Mouse (Mus musculus): Measurements from ENCODE around the gene Fam53a.

Fam53a gene

GRCm38 (mm10) chr5:33632526-33632925 is 3.1 kb upstream of the Fam53a start:
- no peak for DNase-seq (ENCODE audit: low spot score in 2 of 2)

- peak; percentile 25 to 40 for DNase-seq (ENCODE audit: low spot score in 2 of 2)
These were observed 1.2 kb upstream of the Fam53a start for GRCm38 (mm10) chr5:33630615-33631014.

- peak; percentile 60 to 64 for DNase-seq (ENCODE audit: low spot score in 2 of 2)
These were observed 626 bp upstream of the Fam53a start for GRCm38 (mm10) chr5:33630061-33630460.

GRCm38 (mm10) chr5:33628820-33629300 is 575 bp downstream of the Fam53a start:
- peak in 1 of 2 experiments; percentile 60 for DNase-seq (ENCODE audit: low spot score in 2 of 2)

GRCm38 (mm10) chr5:33627968-33628367 is 1.5 kb downstream of the Fam53a start:
- DNase-seq (ENCODE audit: low spot score in 2 of 2): peak; percentile 14 to 46

GRCm38 (mm10) chr5:33623766-33624165 is 5.7 kb downstream of the Fam53a start:
- DNase-seq (ENCODE audit: low spot score in 2 of 2): no peak

- DNase-seq (ENCODE audit: low spot score in 2 of 2): no peak
These were observed 6.8 kb downstream of the Fam53a start for GRCm38 (mm10) chr5:33622671-33623070.

GRCm38 (mm10) chr5:33614391-33614790 is 15.0 kb downstream of the Fam53a start:
- DNase-seq (ENCODE audit: low spot score in 2 of 2): no peak

- DNase-seq (ENCODE audit: low spot score in 2 of 2): no peak
These were observed 17.6 kb downstream of the Fam53a start for GRCm38 (mm10) chr5:33611795-33612194.

GRCm38 (mm10) chr5:33609226-33609625 is 20.2 kb downstream of the Fam53a start:
- DNase-seq (ENCODE audit: low spot score in 2 of 2): no peak

- DNase-seq (ENCODE audit: low spot score in 2 of 2): no peak
These were observed 22.0 kb downstream of the Fam53a start for GRCm38 (mm10) chr5:33607434-33607833.

GRCm38 (mm10) chr5:33606631-33607030 is 22.8 kb downstream of the Fam53a start:
- DNase-seq (ENCODE audit: low spot score in 2 of 2): no peak

- no peak for DNase-seq (ENCODE audit: low spot score in 2 of 2)
These were observed 24.1 kb downstream of the Fam53a start for GRCm38 (mm10) chr5:33605314-33605713.

GRCm38 (mm10) chr5:33593620-33594019 is 35.8 kb downstream of the Fam53a start:
- DNase-seq (ENCODE audit: low spot score in 2 of 2): no peak

- DNase-seq (ENCODE audit: low spot score in 2 of 2): peak; percentile 14 to 56
These were observed 40.1 kb downstream of the Fam53a start for GRCm38 (mm10) chr5:33589221-33589888.

GRCm38 (mm10) chr5:33588066-33588465 is 41.4 kb downstream of the Fam53a start:
- DNase-seq (ENCODE audit: low spot score in 2 of 2): no peak

- DNase-seq (ENCODE audit: low spot score in 2 of 2): no peak
These were observed 41.9 kb downstream of the Fam53a start for GRCm38 (mm10) chr5:33587498-33588058.

GRCm38 (mm10) chr5:33580336-33580735 is 49.1 kb downstream of the Fam53a start:
- no peak for DNase-seq (ENCODE audit: low spot score in 2 of 2)

GRCm38 (mm10) chr5:33574207-33574606 is 55.2 kb downstream of the Fam53a start:
- DNase-seq (ENCODE audit: low spot score in 2 of 2): no peak

- no peak for DNase-seq (ENCODE audit: low spot score in 2 of 2)
These were observed 63.5 kb downstream of the Fam53a start for GRCm38 (mm10) chr5:33565886-33566285.

GRCm38 (mm10) chr5:33556277-33556995 is 73.0 kb downstream of the Fam53a start:
- DNase-seq (ENCODE audit: low spot score in 2 of 2): no peak

Data from heart, adult 9 months (tissue).